Mouse (Mus musculus): ENCODE measurements at regions not wholly inside any gene's neighbourhood (a gene's known extent, or its start where the extent isn't known, plus 50 kb on each side); places are given as distances from the start of the nearest gene placed in this dataset.

GRCm38 (mm10) chr16:75487915-75488314, 97.9 kb downstream of the Lipi start:
- TF ChIP-seq FLI1 (IDR thresholded peaks at IDR 0.05; ENCODE audit: low read length) (no peak), GATA1 (IDR thresholded peaks at IDR 0.05; ENCODE audit: borderline replicate concordance, low read length) (no peak)

DNA sequence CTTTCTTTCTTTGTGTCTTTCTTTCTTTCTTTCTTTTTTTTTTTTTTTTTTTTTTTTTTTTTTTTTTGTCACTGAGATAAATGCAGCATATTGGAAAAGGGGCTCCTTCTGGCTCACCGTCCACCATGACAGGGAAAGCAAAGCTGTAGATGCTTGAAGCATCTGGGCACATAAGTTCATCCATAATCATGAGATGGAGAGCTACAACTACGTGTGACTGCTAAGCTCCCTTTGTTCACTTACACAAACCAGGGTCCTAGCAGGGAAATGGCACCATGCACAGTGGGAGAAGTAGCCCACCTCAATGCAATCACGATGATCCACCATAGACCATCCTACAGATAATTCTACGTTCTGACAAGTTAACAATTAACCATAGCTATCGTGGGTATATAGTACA, 102.0 kb downstream of the Lipi start:
- no peaks in the 10 kb centered on the region for H3K9me3 ChIP-seq
- no peaks in the 10 kb centered on the region for H3K36me3 ChIP-seq (replicated peaks; ENCODE audit: low read length)
- TF ChIP-seq FLI1 (IDR thresholded peaks at IDR 0.05; ENCODE audit: low read length) (no peak), GATA1 (IDR thresholded peaks at IDR 0.05; ENCODE audit: borderline replicate concordance, low read length) (no peak)
- H3K4me3 ChIP-seq (replicated peaks), result no peak overlapping the region
- H3K4me1 ChIP-seq, result 0 out of 2 replicates have a peak, but pooled peaks cover 4% of the 10 kb centered on the region
- H3K27me3 ChIP-seq (replicated peaks), result no peaks in the 10 kb centered on the region

More at GRCm38 (mm10) chr16:75487915-75488314, 97.9 kb downstream of the Lipi start:
- 0 out of 2 replicates have a peak, but pooled peaks cover 4% of the 10 kb centered on the region for H3K4me1 ChIP-seq
- no peaks in the 10 kb centered on the region for H3K27me3 ChIP-seq (replicated peaks)
- no peaks in the 10 kb centered on the region for H3K9me3 ChIP-seq
- no peak overlapping the region for H3K4me3 ChIP-seq (replicated peaks)
- H3K36me3 ChIP-seq (replicated peaks; ENCODE audit: low read length), result no peaks in the 10 kb centered on the region

DNA sequence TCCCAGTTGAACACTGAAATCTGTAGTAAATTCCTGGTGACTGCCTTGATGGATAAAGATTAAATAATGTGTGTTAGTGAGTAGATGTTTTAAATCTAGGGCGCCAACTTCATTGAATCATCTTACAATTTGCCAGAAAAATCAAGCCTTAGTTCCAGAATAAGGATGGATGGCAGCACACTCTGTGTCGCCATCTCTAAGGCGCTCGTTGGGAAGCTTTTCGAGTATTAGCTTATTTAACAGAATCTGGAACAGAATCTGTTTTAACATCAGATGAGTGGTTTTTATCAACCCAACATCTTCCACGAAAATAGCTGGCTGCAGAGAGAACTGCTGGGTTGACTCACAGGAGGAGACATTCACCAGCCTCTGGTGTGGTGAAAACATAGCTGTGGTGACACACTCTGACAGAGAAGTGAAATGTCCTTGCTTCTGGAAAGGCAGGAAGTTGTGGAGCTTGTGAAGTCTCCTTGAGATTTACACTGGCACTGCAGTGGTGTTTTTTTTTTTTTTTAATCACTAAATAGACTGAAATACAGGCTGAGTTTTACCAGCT, 120.4 kb downstream of the Lipi start:
- Histone ChIP-seq H3K36me3 (replicated peaks; ENCODE audit: low read length) (no peaks in the 10 kb centered on the region), H3K4me3 (replicated peaks) (no peak overlapping the region), H3K27me3 (replicated peaks) (no peaks in the 10 kb centered on the region), H3K4me1 (no peaks in the 10 kb centered on the region), H3K9me3 (no peaks in the 10 kb centered on the region)
- TF ChIP-seq FLI1 (IDR thresholded peaks at IDR 0.05; ENCODE audit: low read length), result no peak
- TF ChIP-seq GATA1 (IDR thresholded peaks at IDR 0.05; ENCODE audit: borderline replicate concordance, low read length), result no peak

GRCm38 (mm10) chr16:75462136-75462535, 123.7 kb downstream of the Lipi start:
- TF ChIP-seq FLI1 (IDR thresholded peaks at IDR 0.05; ENCODE audit: low read length) (no peak), GATA1 (IDR thresholded peaks at IDR 0.05; ENCODE audit: borderline replicate concordance, low read length) (no peak)
- H3K36me3 ChIP-seq (replicated peaks; ENCODE audit: low read length), result no peaks in the 10 kb centered on the region

DNA sequence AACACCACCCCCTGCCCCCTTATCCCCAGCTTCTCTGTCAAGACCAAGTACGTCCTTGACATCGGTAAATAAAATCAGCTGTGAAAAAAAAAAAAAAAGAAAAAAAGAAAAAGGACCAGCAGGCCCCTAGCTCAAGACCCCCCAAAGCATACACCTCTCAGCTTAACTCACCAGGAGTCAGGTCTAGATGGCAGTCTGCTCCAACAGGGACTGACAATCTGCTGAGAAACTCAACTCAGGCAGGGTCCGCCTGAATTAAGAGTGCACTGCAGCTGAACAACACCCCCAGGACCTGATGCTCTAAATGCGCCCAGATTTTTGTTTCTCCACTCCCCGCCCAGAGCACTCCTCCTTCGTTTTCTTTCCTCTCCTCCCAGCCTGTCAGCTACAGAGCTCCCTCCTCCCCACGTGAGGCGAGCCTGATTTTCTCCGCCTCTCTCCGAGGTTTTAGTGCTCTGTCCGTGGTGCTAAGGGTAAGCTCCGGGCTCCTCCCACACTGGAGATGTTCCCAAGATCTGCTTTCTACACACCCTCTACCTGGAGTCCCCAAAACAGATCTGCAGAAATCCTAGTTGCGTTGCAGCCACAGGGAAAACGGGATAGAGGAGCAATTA, 138.9 kb downstream of the Lipi start:
- Histone ChIP-seq H3K4me3 (replicated peaks) (no peak overlapping the region), H3K9me3 (no peaks in the 10 kb centered on the region), H3K27me3 (replicated peaks) (no peaks in the 10 kb centered on the region), H3K36me3 (replicated peaks; ENCODE audit: low read length) (no peaks in the 10 kb centered on the region), H3K4me1 (no peaks in the 10 kb centered on the region)
- TF ChIP-seq FLI1 (IDR thresholded peaks at IDR 0.05; ENCODE audit: low read length) (no peak), GATA1 (IDR thresholded peaks at IDR 0.05; ENCODE audit: borderline replicate concordance, low read length) (no peak)

More at GRCm38 (mm10) chr16:75462136-75462535, 123.7 kb downstream of the Lipi start:
- Histone ChIP-seq H3K4me3 (replicated peaks) (no peak overlapping the region), H3K4me1 (no peaks in the 10 kb centered on the region), H3K27me3 (replicated peaks) (no peaks in the 10 kb centered on the region), H3K9me3 (no peaks in the 10 kb centered on the region)

DNA sequence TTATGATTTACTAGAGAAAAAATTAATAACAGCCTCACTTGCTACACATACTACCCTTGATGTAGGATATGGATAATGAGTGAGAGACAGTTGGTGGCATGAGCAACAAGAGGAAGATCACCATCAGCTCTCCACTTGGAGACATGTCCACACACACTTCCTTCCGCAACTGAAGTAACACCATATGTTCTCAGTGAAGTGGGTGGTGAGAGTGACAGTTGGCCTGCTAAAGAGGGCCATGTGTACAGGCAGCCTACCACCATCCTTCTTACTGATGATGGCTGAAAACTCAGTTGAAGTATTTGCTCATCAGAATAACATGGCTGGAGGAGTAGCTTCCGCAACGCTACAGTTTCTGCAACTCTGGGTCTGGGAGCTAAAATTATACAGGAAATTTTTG, 146.6 kb downstream of the Lipi start:
- H3K4me3 ChIP-seq (replicated peaks), result no peak overlapping the region
- TF ChIP-seq FLI1 (IDR thresholded peaks at IDR 0.05; ENCODE audit: low read length) (no peak), GATA1 (IDR thresholded peaks at IDR 0.05; ENCODE audit: borderline replicate concordance, low read length) (no peak)

GRCm38 (mm10) chr16:75433227-75433626, 152.6 kb downstream of the Lipi start:
- no peaks in the 10 kb centered on the region for H3K27me3 ChIP-seq (replicated peaks)
- no peaks in the 10 kb centered on the region for H3K36me3 ChIP-seq (replicated peaks; ENCODE audit: low read length)
- no peak overlapping the region for H3K4me3 ChIP-seq (replicated peaks)
- TF ChIP-seq FLI1 (IDR thresholded peaks at IDR 0.05; ENCODE audit: low read length) (no peak), GATA1 (IDR thresholded peaks at IDR 0.05; ENCODE audit: borderline replicate concordance, low read length) (no peak)
- H3K4me1 ChIP-seq, result no peaks in the 10 kb centered on the region
- no peaks in the 10 kb centered on the region for H3K9me3 ChIP-seq

More for the DNA sequence above, 146.6 kb downstream of the Lipi start:
- Histone ChIP-seq H3K36me3 (replicated peaks; ENCODE audit: low read length) (no peaks in the 10 kb centered on the region), H3K27me3 (replicated peaks) (no peaks in the 10 kb centered on the region), H3K9me3 (no peaks in the 10 kb centered on the region), H3K4me1 (no peaks in the 10 kb centered on the region)

- H3K4me1 ChIP-seq, result no peaks in the 10 kb centered on the region
- no peaks in the 10 kb centered on the region for H3K27me3 ChIP-seq (replicated peaks)
- H3K36me3 ChIP-seq (replicated peaks; ENCODE audit: low read length), result no peaks in the 10 kb centered on the region
- TF ChIP-seq FLI1 (IDR thresholded peaks at IDR 0.05; ENCODE audit: low read length), result no peak
- no peak for TF ChIP-seq GATA1 (IDR thresholded peaks at IDR 0.05; ENCODE audit: borderline replicate concordance, low read length)
- H3K4me3 ChIP-seq (replicated peaks), result no peak overlapping the region
- no peaks in the 10 kb centered on the region for H3K9me3 ChIP-seq
These were observed 201.2 kb downstream of the Lipi start for GRCm38 (mm10) chr16:75384526-75385222.

- Histone ChIP-seq H3K9me3 (no peaks in the 10 kb centered on the region), H3K27me3 (replicated peaks) (no peaks in the 10 kb centered on the region), H3K36me3 (replicated peaks; ENCODE audit: low read length) (no peaks in the 10 kb centered on the region), H3K4me1 (no peaks in the 10 kb centered on the region), H3K4me3 (replicated peaks) (no peak overlapping the region)
- TF ChIP-seq GATA1 (IDR thresholded peaks at IDR 0.05; ENCODE audit: borderline replicate concordance, low read length), result no peak
- no peak for TF ChIP-seq FLI1 (IDR thresholded peaks at IDR 0.05; ENCODE audit: low read length)
These were observed 204.7 kb downstream of the Lipi start for GRCm38 (mm10) chr16:75381191-75381590.

- no peak for TF ChIP-seq GATA1 (IDR thresholded peaks at IDR 0.05; ENCODE audit: borderline replicate concordance, low read length)
- TF ChIP-seq FLI1 (IDR thresholded peaks at IDR 0.05; ENCODE audit: low read length), result no peak
- Histone ChIP-seq H3K27me3 (replicated peaks) (no peaks in the 10 kb centered on the region), H3K4me1 (no peaks in the 10 kb centered on the region)
These were observed 216.2 kb downstream of the Lipi start for GRCm38 (mm10) chr16:75369700-75370099.

More at GRCm38 (mm10) chr16:75369700-75370099, 216.2 kb downstream of the Lipi start:
- Histone ChIP-seq H3K9me3 (no peaks in the 10 kb centered on the region), H3K4me3 (replicated peaks) (no peak overlapping the region), H3K36me3 (replicated peaks; ENCODE audit: low read length) (no peaks in the 10 kb centered on the region)
